In genomic region chr9:46069013-46069412, GRCm38 (mm10) we compare ENCODE assay signal across 12 mouse cellular contexts.
"Had no signal": no experiment of that assay in that cellular context is flagged by ENCODE, and none has a peak within 500 bp of the region (broad histone marks: within the 10 kb centered on the region; RNA-seq: fewer than 3 reads in every experiment).

No protein-coding gene starts in this region.

- H3K27ac ChIP-seq: hindbrain, postnatal 0 days; kidney, embryonic 15.5 days; limb, embryonic 10.5 days; liver, embryonic 15.5 days; neural tube, embryonic 12.5 days had no signal

- H3K4me2 ChIP-seq: kidney, embryonic 15.5 days; liver, embryonic 15.5 days; neural tube, embryonic 12.5 days had no signal

- H3K27me3 ChIP-seq: kidney, embryonic 15.5 days; liver, embryonic 15.5 days; neural tube, embryonic 12.5 days had no signal

- DNase-seq: kidney, adult 11 months; lung, adult 2 months; lung, postnatal 36 days; midbrain, embryonic 14.5 days; thymus, adult 18-20 months; thymus, postnatal 14 days had no signal

- H3K4me3 ChIP-seq: kidney, embryonic 15.5 days; limb, embryonic 10.5 days; liver, embryonic 15.5 days; neural tube, embryonic 12.5 days had no signal

- H3K9ac ChIP-seq: kidney, embryonic 15.5 days; liver, embryonic 15.5 days; neural tube, embryonic 12.5 days had no signal

- H3K9me3 ChIP-seq: kidney, embryonic 15.5 days; limb, embryonic 10.5 days; liver, embryonic 15.5 days; neural tube, embryonic 12.5 days had no signal

- ATAC-seq: hindbrain, postnatal 0 days; lung, postnatal 0 days had no signal

- H3K36me3 ChIP-seq: kidney, embryonic 15.5 days; limb, embryonic 10.5 days; liver, embryonic 15.5 days; neural tube, embryonic 12.5 days had no signal
